Mouse (Mus musculus) hematopoietic stem cell, adult 5-6 weeks (primary cell): Measurements from ENCODE around the gene Pramel5. TPM values are rescaled to one million over a fixed set of nuclear protein-coding genes. Genes with fewer than 3 reads are reported as not detected.
"Not testable (repeated sequence)": the region's sequence is repeated elsewhere in the genome, so short reads cannot be mapped to it uniquely, and the experiment has no call there.

ENCODE experiments used
- ATAC-seq, 2 experiments: fragments of 125-278 bp in 1 of 2; replicated peaks in 1 of 2; 2 replicates each; pipeline ENCODE4 v1.8.0; 2016 to 2017; ENCODE audit warnings: inconsistent platforms in 2 of 2, mild to moderate bottlenecking in 2 of 2, moderate number of reproducible peaks in 2 of 2, low read depth in 1 of 2, moderate TSS enrichment in 1 of 2; ENCODE audit not compliant: low FRiP score in 2 of 2, poor library complexity in 2 of 2, severe bottlenecking in 2 of 2, insufficient read depth in 1 of 2, low TSS enrichment in 1 of 2
- total RNA-seq: library from RNA; stranded (forward); fragments of 172-1452, 232-1000 nt; gene quantifications from 2 replicates; pipeline ENCODE4 v1.2.3, GENCODE M21; 2017

Pramel5 gene
- total RNA-seq = not detected in 2 replicates

DNA sequence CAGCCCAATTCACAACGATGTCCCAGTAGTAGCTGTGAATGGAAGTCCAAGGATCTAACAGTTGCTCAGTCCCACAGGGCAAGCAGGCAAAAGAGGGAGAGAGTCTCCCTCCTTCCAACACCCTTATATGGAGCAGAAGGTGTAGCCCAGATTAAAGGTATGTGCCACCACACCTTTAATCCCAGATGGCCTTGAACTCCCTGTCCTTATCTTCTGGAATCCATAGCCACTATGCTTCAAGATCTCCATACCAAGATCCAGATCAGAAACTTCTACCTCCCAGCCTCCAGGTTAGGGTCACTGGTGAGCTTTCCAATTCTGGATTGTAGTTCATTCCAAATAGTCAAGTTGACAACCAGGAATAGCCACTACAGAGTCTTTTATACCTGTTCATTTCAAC is at the start of gene Pramel5:
Pramel5 (minus strand) TSS at position 101 of the 400 bp plus-strand sequence.
- not testable (repeated sequence) for ATAC-seq

GRCm38 (mm10) chr4:144329949-144330348 is 49.7 kb upstream of the Pramel5 start, which contains the start of gene Gm13128:
TSS of gene Gm13128 (plus strand) at chr4:144330249.
- ATAC-seq = not testable (repeated sequence)

GRCm38 (mm10) chr4:144312666-144313460 is 32.6 kb upstream of the Pramel5 start:
- ATAC-seq = not testable (repeated sequence)

DNA sequence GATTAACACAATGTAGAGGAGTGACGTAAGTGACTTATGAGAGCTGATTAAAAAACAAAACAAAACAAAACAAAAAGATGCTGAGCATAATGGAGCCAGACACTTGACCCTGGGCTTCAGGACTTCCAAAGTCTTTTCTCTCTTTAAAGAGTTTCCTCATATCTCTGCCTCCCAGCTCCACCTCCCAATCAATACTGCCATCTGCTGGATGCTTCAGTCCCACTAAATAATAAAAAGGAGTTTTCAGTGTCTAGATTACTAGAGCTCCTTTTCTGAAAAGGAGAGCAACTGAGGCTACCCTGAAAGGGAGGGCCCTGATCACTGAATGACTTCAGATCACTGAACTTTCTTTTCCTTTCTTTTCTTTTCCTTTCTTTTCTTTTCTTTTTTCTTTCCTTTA is 19.1 kb upstream of the Pramel5 start:
- peak in 1 of 2 experiments; percentile 59; a peak in 2 of 4 replicates for ATAC-seq

DNA sequence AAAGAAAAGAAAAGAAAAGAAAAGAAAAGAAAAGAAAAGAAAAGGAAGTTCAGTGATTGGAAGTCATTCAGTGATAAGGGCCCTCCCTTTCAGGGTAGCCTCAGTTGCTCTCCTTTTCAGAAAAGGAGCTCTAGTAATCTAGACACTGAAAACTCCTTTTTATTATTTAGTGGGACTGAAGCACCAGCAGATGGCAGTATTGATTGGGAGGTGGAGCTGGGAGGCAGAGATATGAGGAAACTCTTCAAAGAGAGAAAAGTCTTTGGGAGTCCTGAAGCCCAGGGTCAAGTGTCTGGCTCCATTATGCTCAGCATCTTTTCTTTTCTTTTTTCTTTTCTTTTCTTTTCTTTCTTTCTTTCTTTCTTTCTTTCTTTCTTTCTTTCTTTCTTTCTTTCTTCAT is 25.5 kb downstream of the Pramel5 start:
- peak in 1 of 2 experiments; percentile 37; a peak in 1 of 4 replicates for ATAC-seq

Other genes starting within 250 kb of the Pramel5 start
- gene Pramel4, start 221.4 kb downstream of the Pramel5 start, total RNA-seq = not detected in 2 replicates
- gene Gm13102, start 174.0 kb downstream of the Pramel5 start, total RNA-seq = not detected in 2 replicates
- gene Oog3, start 117.8 kb downstream of the Pramel5 start, total RNA-seq = not detected in 2 replicates
- gene Oog2, start 89.8 kb downstream of the Pramel5 start, total RNA-seq = not detected in 2 replicates
- not detected in 2 replicates for gene C87977, start 67.2 kb downstream of the Pramel5 start, total RNA-seq
- not detected in 2 replicates for gene Gm13128, start 49.8 kb upstream of the Pramel5 start, total RNA-seq
- gene Gm13119, start 77.5 kb upstream of the Pramel5 start, total RNA-seq = not detected in 2 replicates
- gene Pramef20, start 97.4 kb upstream of the Pramel5 start, total RNA-seq = not detected in 2 replicates
- not detected in 2 replicates for gene Pramef12, start 128.0 kb upstream of the Pramel5 start, total RNA-seq
- gene 1700012P22Rik, start 158.3 kb upstream of the Pramel5 start, total RNA-seq = not detected in 2 replicates
- gene Gm9944, start 172.8 kb upstream of the Pramel5 start, total RNA-seq = not detected in 2 replicates
- not detected in 2 replicates for gene Aadacl3, start 183.3 kb upstream of the Pramel5 start, total RNA-seq
- gene 9430007A20Rik, start 239.3 kb upstream of the Pramel5 start, total RNA-seq = not detected in 2 replicates